Mouse (Mus musculus) lung, adult 2 months (tissue): ENCODE results near the gene Ass1.

Experiments used
- CTCF ChIP-seq: fragments of 200-500 bp; IDR thresholded peaks from 2 replicates; pipeline ENCODE4 v1.5.1; 2011; ENCODE audit warnings: mild to moderate bottlenecking, low read length, control low read depth; ENCODE audit not compliant: insufficient read depth
- POLR2A ChIP-seq: fragments of 200-500 bp; IDR thresholded peaks from 2 replicates; pipeline ENCODE4 v1.6.1; 2011; ENCODE audit warnings: low read depth, mild to moderate bottlenecking, control low read depth, low read length, borderline replicate concordance; ENCODE audit errors: extremely low read depth

- TF ChIP-seq CTCF (no peak), POLR2A (no peak)
Measured at GRCm38 (mm10) chr2:31450661-31451060, 19.3 kb upstream of the Ass1 start.
